Mouse (Mus musculus): ENCODE data around the gene Olfr547.

GRCm38 (mm10) chr7:102534449-102534848, at the start of gene Olfr547:
- TF ChIP-seq CTCF (IDR thresholded peaks at IDR 0.05; ENCODE audit: low read depth, low read length) (no peak), POLR2A (IDR thresholded peaks at IDR 0.05; ENCODE audit: insufficient read depth, low read length) (no peak), EP300 (IDR thresholded peaks at IDR 0.05; ENCODE audit: insufficient read depth, low read depth, low read length) (no peak)
